Mouse (Mus musculus): ENCODE results near the gene Fgfr1op2.

- TF ChIP-seq GATA1 (IDR thresholded peaks at IDR 0.05; ENCODE audit: low read length) (no peak), TAL1 (IDR thresholded peaks at IDR 0.05; ENCODE audit: low read length) (no peak)
Measured at GRCm38 (mm10) chr6:146641621-146642210, 64.7 kb downstream of the Fgfr1op2 start.
